Mouse (Mus musculus) bone marrow, adult 2 months (tissue): ENCODE data around the gene Ercc2. TPM values are rescaled to one million over a fixed set of nuclear protein-coding genes. Genes with fewer than 3 reads are reported as not detected.

Experiments
- H3K27ac ChIP-seq: fragments of 200-500 bp; 2 replicates; pipeline ENCODE4 v1.5.1; 2012; ENCODE audit warnings: low read depth, mild to moderate bottlenecking, control low read depth, inconsistent platforms, low read length; ENCODE audit not compliant: control insufficient read depth, poor library complexity, insufficient read depth
- H3K4me1 ChIP-seq: fragments of 200-500 bp; 2 replicates; pipeline ENCODE4 v1.6.1; 2011; ENCODE audit warnings: low read length; ENCODE audit not compliant: control insufficient read depth, insufficient read depth
- H3K4me3 ChIP-seq: fragments of 200-500 bp; replicated peaks from 2 replicates; pipeline ENCODE3; 2011; ENCODE audit warnings: mild to moderate bottlenecking, low read depth, low read length, control low read depth; ENCODE audit not compliant: control insufficient read depth
- CTCF ChIP-seq: fragments of 200-500 bp; IDR thresholded peaks from 2 replicates; pipeline ENCODE4 v1.5.1; 2011; ENCODE audit warnings: low read length, control low read depth; ENCODE audit not compliant: control insufficient read depth, insufficient read depth
- POLR2A ChIP-seq: fragments of 200-500 bp; IDR thresholded peaks from 2 replicates; pipeline ENCODE4 v1.6.1; 2011; ENCODE audit warnings: low read depth, mild to moderate bottlenecking, control low read depth, low read length, borderline replicate concordance; ENCODE audit not compliant: control insufficient read depth
- WGBS: fragments of 180-500 bp; shearing (Covaris S2); methylation state at CpG from one replicate; pipeline ENCODE4 v1.1.7; 2018; 5-methylcytosine and 5-hydroxymethylcytosine counted together
- polyA plus RNA-seq: library from polyadenylated mRNA; stranded (reverse); fragments of >200 nt; gene quantifications from 2 replicates; pipeline ENCODE4 v1.2.4, GENCODE M21; 2011; ENCODE audit warnings: low replicate concordance; ENCODE audit not compliant: missing spikeins, insufficient read depth, insufficient read length

The Ercc2 gene
- polyA plus RNA-seq, 1 experiment: 31.9 TPM

DNA sequence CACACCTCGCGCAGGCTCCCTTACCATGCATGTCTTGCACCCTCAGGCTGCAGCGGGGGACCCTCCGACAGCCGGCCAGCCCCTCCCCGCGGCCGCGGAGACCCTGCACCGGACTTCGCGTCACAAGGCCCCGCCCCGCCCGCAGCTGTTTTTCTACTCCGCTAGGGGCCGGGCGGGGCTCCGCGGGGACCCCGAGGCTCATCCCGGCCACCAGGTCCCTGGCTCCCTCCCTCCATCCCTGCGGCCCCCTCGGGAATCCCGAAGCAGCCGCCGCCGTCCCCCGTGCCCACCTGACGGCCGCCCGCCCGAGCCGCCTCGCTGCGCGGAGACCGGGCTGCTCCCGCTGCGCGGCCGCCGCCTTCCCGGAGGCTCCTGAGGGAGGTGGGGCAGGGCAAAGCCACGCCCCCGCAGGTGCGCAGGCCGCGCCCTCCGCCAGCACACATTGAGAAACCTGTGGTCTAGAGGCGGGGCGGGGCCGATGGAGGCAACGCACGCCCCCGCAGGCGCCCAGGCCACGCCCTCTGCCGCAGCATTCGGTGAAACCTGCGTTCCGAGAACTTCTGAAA is 22.0 kb downstream of the Ercc2 start, which contains the start of gene Klc3:
Gene Klc3, minus strand, starts transcription at position 374 of the 566 bp plus-strand sequence.
- Histone ChIP-seq H3K27ac (no peak within 1 kb of the TSS), H3K4me3 (peak within 1 kb of the TSS; percentile 0), H3K4me1 (no peaks in the 10 kb centered on the region; the same call in 1 of the 2 replicates)
- TF ChIP-seq POLR2A (no peak), CTCF (no peak)
- 1% methylated on average over 62 of the region's 62 CpGs for WGBS

DNA sequence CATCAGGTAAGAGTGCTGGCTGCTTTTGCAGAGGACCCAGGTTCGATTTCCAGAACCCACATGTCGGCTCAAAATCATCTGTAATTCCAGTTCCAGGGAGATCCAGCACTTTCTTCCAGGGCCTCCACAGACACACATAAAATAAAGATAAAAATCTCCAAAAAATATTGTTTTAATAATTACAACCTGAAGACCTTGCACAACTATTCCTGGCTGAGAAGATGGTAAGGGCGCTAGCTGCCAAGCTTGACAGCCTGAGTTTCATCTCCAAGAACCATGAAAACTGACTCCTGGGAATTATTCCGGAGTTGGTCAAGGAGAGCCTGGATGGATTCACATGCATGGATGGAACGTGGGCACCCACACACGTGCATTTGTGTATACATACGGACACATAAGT is 22.7 kb downstream of the Ercc2 start, which contains the start of gene Ckm:
Gene Ckm, plus strand, starts transcription at position 301 of the 400 bp plus-strand sequence.
- peak within 1 kb of the TSS; percentile 0 for H3K4me3 ChIP-seq
- WGBS: 49% methylated on average over 7 of the region's 7 CpGs
- no peaks in the 10 kb centered on the region; the same call in 1 of the 2 replicates for H3K4me1 ChIP-seq
- no peak within 1 kb of the TSS for H3K27ac ChIP-seq
- TF ChIP-seq CTCF (no peak), POLR2A (no peak)

DNA sequence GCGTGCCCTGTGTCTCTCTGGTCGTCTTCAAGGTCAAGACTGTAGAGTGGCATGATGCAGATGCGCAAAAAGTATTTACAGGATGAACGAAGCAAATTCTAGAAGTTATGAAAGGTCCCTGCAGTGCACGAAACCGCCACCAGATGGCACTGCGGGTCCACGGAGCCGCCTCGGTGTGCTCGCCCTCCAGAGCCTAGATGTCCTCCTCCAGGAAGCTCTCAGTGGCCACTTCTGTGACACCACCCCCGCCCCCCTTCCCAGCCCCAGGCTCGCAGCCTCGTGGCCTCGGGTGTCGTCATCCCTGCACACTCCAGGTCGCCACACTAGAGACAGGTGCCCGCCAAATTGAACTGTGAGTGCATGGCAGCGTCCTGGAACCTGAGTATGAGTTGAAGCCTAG is 23.6 kb downstream of the Ercc2 start:
- Histone ChIP-seq H3K27ac (no peak overlapping the region), H3K4me1 (no peaks in the 10 kb centered on the region; the same call in 1 of the 2 replicates), H3K4me3 (no peak overlapping the region)
- peak; percentile 24; the same call in 1 of the 2 replicates for TF ChIP-seq POLR2A
- peak; percentile 98 for TF ChIP-seq CTCF
- WGBS: 2% methylated on average over 19 of the region's 19 CpGs

DNA sequence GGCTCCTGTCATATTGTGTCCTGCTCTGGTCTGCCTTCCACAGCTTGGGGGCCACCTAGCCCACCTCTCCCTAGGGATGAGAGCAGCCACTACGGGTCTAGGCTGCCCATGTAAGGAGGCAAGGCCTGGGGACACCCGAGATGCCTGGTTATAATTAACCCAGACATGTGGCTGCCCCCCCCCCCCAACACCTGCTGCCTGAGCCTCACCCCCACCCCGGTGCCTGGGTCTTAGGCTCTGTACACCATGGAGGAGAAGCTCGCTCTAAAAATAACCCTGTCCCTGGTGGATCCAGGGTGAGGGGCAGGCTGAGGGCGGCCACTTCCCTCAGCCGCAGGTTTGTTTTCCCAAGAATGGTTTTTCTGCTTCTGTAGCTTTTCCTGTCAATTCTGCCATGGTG is 27.9 kb downstream of the Ercc2 start:
- TF ChIP-seq CTCF (no peak), POLR2A (no peak)
- H3K4me1 ChIP-seq: no peaks in the 10 kb centered on the region; the same call in 1 of the 2 replicates
- H3K4me3 ChIP-seq: no peak overlapping the region
- H3K27ac ChIP-seq: no peak overlapping the region
- WGBS: 61% methylated on average over 6 of the region's 6 CpGs

- TF ChIP-seq POLR2A (no peak), CTCF (no peak)
- 71% methylated on average over 11 of the region's 11 CpGs for WGBS
- H3K27ac ChIP-seq: no peak overlapping the region
- no peak overlapping the region for H3K4me3 ChIP-seq
- no peaks in the 10 kb centered on the region for H3K4me1 ChIP-seq
Observed at GRCm38 (mm10) chr7:19410766-19411344, 29.0 kb downstream of the Ercc2 start.

DNA sequence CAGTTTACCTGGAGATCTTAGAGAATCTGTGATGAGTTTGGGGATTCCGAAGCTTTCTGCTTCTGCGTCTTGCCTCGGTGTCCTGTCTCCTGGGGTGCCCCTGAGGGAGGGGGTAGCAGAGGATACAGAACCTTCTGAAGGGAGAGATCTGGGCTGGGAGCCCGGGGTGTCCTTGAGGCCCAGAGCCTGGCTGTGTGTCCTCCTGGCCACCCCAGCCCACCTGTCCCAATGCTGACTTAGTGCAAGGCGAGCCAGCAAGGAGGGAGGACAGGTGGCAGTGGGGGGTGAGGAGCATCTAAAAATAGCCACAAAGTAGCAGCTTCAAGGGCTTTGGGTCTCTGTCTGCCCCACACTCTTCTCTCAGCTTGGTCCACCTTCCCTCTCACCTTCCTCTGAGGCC is 30.0 kb downstream of the Ercc2 start:
- 80% methylated on average over 5 of the region's 5 CpGs for WGBS
- no peak for TF ChIP-seq CTCF
- no peak for TF ChIP-seq POLR2A
- no peak overlapping the region for H3K4me3 ChIP-seq

GRCm38 (mm10) chr7:19413525-19413924 is 31.7 kb downstream of the Ercc2 start:
- Histone ChIP-seq H3K4me1 (no peaks in the 10 kb centered on the region; the same call in 1 of the 2 replicates), H3K4me3 (no peak overlapping the region), H3K27ac (no peak overlapping the region)
- TF ChIP-seq POLR2A: no peak
- TF ChIP-seq CTCF: no peak
- WGBS: 85% methylated on average over 3 of the region's 3 CpGs

More for the DNA sequence above, 30.0 kb downstream of the Ercc2 start:
- no peak overlapping the region for H3K27ac ChIP-seq
- no peaks in the 10 kb centered on the region; the same call in 1 of the 2 replicates for H3K4me1 ChIP-seq

- H3K4me1 ChIP-seq: no peaks in the 10 kb centered on the region; the same call in none of the 2 replicates
- 43% methylated on average over 15 of the region's 15 CpGs for WGBS
- no peak overlapping the region for H3K27ac ChIP-seq
- no peak overlapping the region for H3K4me3 ChIP-seq
- TF ChIP-seq POLR2A: no peak
- TF ChIP-seq CTCF: no peak
Observed at GRCm38 (mm10) chr7:19416590-19416989, 34.8 kb downstream of the Ercc2 start.

- no peaks in the 10 kb centered on the region; the same call in none of the 2 replicates for H3K4me1 ChIP-seq
- H3K27ac ChIP-seq: no peak overlapping the region
- no peak overlapping the region for H3K4me3 ChIP-seq
- TF ChIP-seq POLR2A: no peak
- WGBS: 8% methylated on average over 28 of the region's 28 CpGs
Observed at GRCm38 (mm10) chr7:19420121-19420520, 38.3 kb downstream of the Ercc2 start.
